Mouse (Mus musculus) midbrain, postnatal 0 days (tissue): ENCODE measurements at regions not wholly inside any gene's neighbourhood (a gene's known extent, or its start where the extent isn't known, plus 50 kb on each side); places are given as distances from the start of the nearest gene placed in this dataset.

Source experiments
- ATAC-seq: fragments of 200-750 bp; cut with Nextera tagmentation; 2 replicates; pipeline ENCODE4 v1.8.0; 2017; ENCODE audit warnings: moderate number of reproducible peaks, mild to moderate bottlenecking, moderate TSS enrichment, moderate library complexity; ENCODE audit not compliant: low FRiP score
- DNase-seq: peaks from one replicate; pipeline ENCODE4 v3.0.0-alpha.2; 2015; ENCODE audit warnings: low spot score
- H3K27ac ChIP-seq: fragments of 300-500 bp; sonication (generic); 2 replicates; pipeline ENCODE4 v1.5.1; 2014; ENCODE audit warnings: low read depth, mild to moderate bottlenecking, low read length, mixed read lengths
- H3K27me3 ChIP-seq: fragments of 300-500 bp; sonication (generic); 2 replicates; pipeline ENCODE4 v1.6.1; 2014; ENCODE audit warnings: low read length, control low read depth, mixed read lengths; ENCODE audit not compliant: insufficient read depth
- H3K36me3 ChIP-seq: fragments of 300-500 bp; sonication (generic); 2 replicates; pipeline ENCODE4 v1.6.1; 2014; ENCODE audit warnings: low read length, control low read depth, mixed read lengths; ENCODE audit not compliant: insufficient read depth
- H3K4me1 ChIP-seq: fragments of 300-500 bp; sonication (generic); 2 replicates; pipeline ENCODE4 v1.6.1; 2014; ENCODE audit warnings: mild to moderate bottlenecking, control low read depth, antibody characterized with exemption, low read length, mixed read lengths; ENCODE audit not compliant: insufficient read depth
- H3K4me2 ChIP-seq: fragments of 300-500 bp; sonication (generic); 2 replicates; pipeline ENCODE4 v1.6.1; 2014; ENCODE audit warnings: low read depth, mild to moderate bottlenecking, low read length, mixed read lengths; ENCODE audit not compliant: poor library complexity, severe bottlenecking
- H3K4me3 ChIP-seq: fragments of 300-500 bp; sonication (generic); 2 replicates; pipeline ENCODE4 v1.5.1; 2014; ENCODE audit warnings: low read depth, mild to moderate bottlenecking, low read length, moderate library complexity
- H3K9ac ChIP-seq: fragments of 300-500 bp; sonication (generic); replicated peaks from 2 replicates; pipeline ENCODE4 v1.6.1; 2014; ENCODE audit warnings: mild to moderate bottlenecking, low read length, moderate library complexity, mixed read lengths; ENCODE audit not compliant: poor library complexity, severe bottlenecking
- H3K9me3 ChIP-seq: fragments of 300-500 bp; sonication (generic); 2 replicates; pipeline ENCODE4 v1.6.1; 2016; ENCODE audit warnings: low read length, control low read depth
- CTCF ChIP-seq: IDR thresholded peaks from 2 replicates; pipeline ENCODE4 v1.5.1; 2016; ENCODE audit warnings: antibody characterized with exemption, mild to moderate bottlenecking
- WGBS: fragments of 180-500 bp; shearing (Covaris S2); extraction: QIAGEN DNeasy Blood & Tissue Kit; methylation state at CpG from one replicate; pipeline ENCODE4 v1.1.7; 2014; 5-methylcytosine and 5-hydroxymethylcytosine counted together

GRCm38 (mm10) chr3:103483316-103483715, 91.7 kb upstream of the Syt6 start:
- no peaks in the 10 kb centered on the region for H3K36me3 ChIP-seq
- H3K4me3 ChIP-seq: no peak overlapping the region
- no peak for TF ChIP-seq CTCF
- peak; percentile 63 for DNase-seq
- no peaks in the 10 kb centered on the region for H3K4me1 ChIP-seq
- 90% methylated on average over 2 of the region's 2 CpGs for WGBS
- ATAC-seq: no peak
- no peaks in the 10 kb centered on the region for H3K27me3 ChIP-seq
- no peak overlapping the region for H3K4me2 ChIP-seq
- no peak overlapping the region for H3K27ac ChIP-seq
- H3K9me3 ChIP-seq: no peaks in the 10 kb centered on the region
- no peak overlapping the region for H3K9ac ChIP-seq

- Histone ChIP-seq H3K4me2 (no peak overlapping the region), H3K27ac (no peak overlapping the region), H3K4me3 (no peak overlapping the region), H3K36me3 (no peaks in the 10 kb centered on the region), H3K9me3 (no peaks in the 10 kb centered on the region), H3K27me3 (no peaks in the 10 kb centered on the region), H3K4me1 (no peaks in the 10 kb centered on the region), H3K9ac (no peak overlapping the region)
- no peak for DNase-seq
- no peak for TF ChIP-seq CTCF
- 61% methylated on average over 3 of the region's 3 CpGs for WGBS
- no peak for ATAC-seq
Measured at GRCm38 (mm10) chr3:103483762-103484161, 91.3 kb upstream of the Syt6 start.

- no peak for TF ChIP-seq CTCF
- Histone ChIP-seq H3K36me3 (no peaks in the 10 kb centered on the region), H3K9me3 (no peaks in the 10 kb centered on the region), H3K4me2 (no peak overlapping the region), H3K4me3 (no peak overlapping the region), H3K27ac (no peak overlapping the region), H3K4me1 (no peaks in the 10 kb centered on the region), H3K27me3 (no peaks in the 10 kb centered on the region), H3K9ac (no peak overlapping the region)
- 85% methylated on average over 4 of the region's 4 CpGs for WGBS
- DNase-seq (no peak), ATAC-seq (no peak)
Measured at GRCm38 (mm10) chr3:103489786-103490185, 85.2 kb upstream of the Syt6 start.

GRCm38 (mm10) chr3:103490966-103491365, 84.1 kb upstream of the Syt6 start:
- TF ChIP-seq CTCF: no peak
- Histone ChIP-seq H3K9ac (no peak overlapping the region), H3K27me3 (no peaks in the 10 kb centered on the region), H3K9me3 (no peaks in the 10 kb centered on the region), H3K4me1 (no peaks in the 10 kb centered on the region), H3K36me3 (no peaks in the 10 kb centered on the region), H3K4me2 (no peak overlapping the region), H3K4me3 (no peak overlapping the region), H3K27ac (no peak overlapping the region)
- WGBS: 90% methylated on average over 4 of the region's 4 CpGs
- DNase-seq: no peak
- no peak for ATAC-seq

- Histone ChIP-seq H3K27me3 (no peaks in the 10 kb centered on the region), H3K9ac (no peak overlapping the region), H3K4me1 (no peaks in the 10 kb centered on the region), H3K9me3 (no peaks in the 10 kb centered on the region), H3K4me2 (no peak overlapping the region), H3K4me3 (no peak overlapping the region), H3K36me3 (no peaks in the 10 kb centered on the region), H3K27ac (no peak overlapping the region)
- no peak for ATAC-seq
- DNase-seq: no peak
- 85% methylated on average over 3 of the region's 3 CpGs for WGBS
- 0 out of 2 replicates have a peak, but pooled peaks have one; percentile 14 for TF ChIP-seq CTCF
Measured at GRCm38 (mm10) chr3:103492211-103492610, 82.8 kb upstream of the Syt6 start.

- 93% methylated on average over 1 of the region's 1 CpGs for WGBS
- Histone ChIP-seq H3K9ac (no peak overlapping the region), H3K4me1 (no peaks in the 10 kb centered on the region), H3K27ac (no peak overlapping the region), H3K4me2 (no peak overlapping the region), H3K4me3 (no peak overlapping the region), H3K9me3 (no peaks in the 10 kb centered on the region), H3K36me3 (no peaks in the 10 kb centered on the region), H3K27me3 (no peaks in the 10 kb centered on the region)
- no peak for TF ChIP-seq CTCF
- ATAC-seq (no peak), DNase-seq (no peak)
Measured at GRCm38 (mm10) chr3:103493623-103494022, 81.4 kb upstream of the Syt6 start.
